Mouse (Mus musculus) CH12.LX (cell line): ENCODE data around the gene F2rl1. TPM values are rescaled to one million over a fixed set of nuclear protein-coding genes. Genes with fewer than 3 reads are reported as not detected.

Experiments
- DNase-seq: peaks from one replicate; pipeline ENCODE4 v3.0.0-alpha.2; 2013; ENCODE audit errors: extremely low read depth
- H3K27ac ChIP-seq: 2 replicates; pipeline ENCODE4 v1.5.1; 2012; ENCODE audit warnings: low read depth, mild to moderate bottlenecking, control low read depth, moderate library complexity; ENCODE audit not compliant: insufficient read depth
- H3K27me3 ChIP-seq: replicated peaks from 2 replicates; pipeline ENCODE3; 2012; ENCODE audit warnings: inconsistent platforms
- H3K36me3 ChIP-seq, 2 experiments: replicated peaks in 1 of 2; 2 replicates each; pipeline versions ENCODE3 to v1.6.1; 2012; ENCODE audit warnings: inconsistent platforms in 1 of 2, low read length in 1 of 2, mild to moderate bottlenecking in 1 of 2, mixed read lengths in 1 of 2, moderate library complexity in 1 of 2; ENCODE audit not compliant: control insufficient read depth in 1 of 2, insufficient read depth in 1 of 2
- H3K4me1 ChIP-seq, 2 experiments: 2 replicates each; pipeline ENCODE4 v1.6.1; 2012; ENCODE audit warnings: inconsistent platforms in 1 of 2, moderate library complexity in 1 of 2; ENCODE audit not compliant: insufficient read depth in 2 of 2, control insufficient read depth in 1 of 2
- H3K4me2 ChIP-seq: 2 replicates; pipeline ENCODE4 v1.6.1; 2012; ENCODE audit warnings: low read depth, mild to moderate bottlenecking, control low read depth; ENCODE audit not compliant: poor library complexity, insufficient read depth, severe bottlenecking
- H3K4me3 ChIP-seq, 3 experiments: fragments of 150-350 bp in 1 of 3; sonication (generic) in 1 of 3; replicated peaks in 1 of 3; 2 replicates each; pipeline versions ENCODE3 to v1.5.1; 2011 to 2012; ENCODE audit warnings: low read depth in 2 of 3, low read length in 2 of 3, mild to moderate bottlenecking in 2 of 3, moderate library complexity in 2 of 3, control low read depth in 1 of 3, improper control_type of control experiment in 1 of 3, inconsistent platforms in 1 of 3, mixed read lengths in 1 of 3; ENCODE audit not compliant: poor library complexity in 1 of 3
- H3K79me2 ChIP-seq: replicated peaks from 2 replicates; pipeline ENCODE4 v1.6.1; 2012; ENCODE audit warnings: mild to moderate bottlenecking, moderate library complexity; ENCODE audit not compliant: control insufficient read depth, poor library complexity, insufficient read depth, severe bottlenecking; ENCODE audit errors: extremely low read depth
- H3K9ac ChIP-seq: 2 replicates; pipeline ENCODE4 v1.6.1; 2012; ENCODE audit warnings: low read depth, mild to moderate bottlenecking, control low read depth, moderate library complexity; ENCODE audit not compliant: insufficient read depth
- H3K9me3 ChIP-seq: replicated peaks from 2 replicates; pipeline ENCODE3; 2012; ENCODE audit warnings: low read length, inconsistent platforms, mixed read lengths
- BHLHE40 ChIP-seq: IDR thresholded peaks from 2 replicates; pipeline ENCODE4 v1.6.1; 2011; ENCODE audit warnings: mild to moderate bottlenecking, low read depth, low read length, improper control_type of control experiment
- CHD1 ChIP-seq: IDR thresholded peaks from 2 replicates; pipeline ENCODE4 v1.6.1; 2012; ENCODE audit warnings: low read depth, low read length, improper control_type of control experiment, inconsistent platforms
- CTCF ChIP-seq, 2 experiments: IDR thresholded peaks in 1 of 2; conservative IDR thresholded peaks in 1 of 2; 2 replicates each; pipeline ENCODE4 v1.5.1; 2011 to 2012; ENCODE audit warnings: low read depth in 2 of 2, low read length in 2 of 2, improper control_type of control experiment in 1 of 2, inconsistent platforms in 1 of 2, mild to moderate bottlenecking in 1 of 2, moderate library complexity in 1 of 2
- E2F4 ChIP-seq: IDR thresholded peaks from 2 replicates; pipeline ENCODE4 v1.6.1; 2011; ENCODE audit warnings: low read depth, low read length, improper control_type of control experiment; ENCODE audit not compliant: insufficient replicate concordance
- EP300 ChIP-seq: IDR thresholded peaks from 2 replicates; pipeline ENCODE4 v1.6.1; 2011; ENCODE audit warnings: low read length, improper control_type of control experiment
- ETS1 ChIP-seq: conservative IDR thresholded peaks from 2 replicates; pipeline ENCODE4 v1.6.1; 2012; ENCODE audit warnings: low read depth, mild to moderate bottlenecking, inconsistent platforms, low read length, improper control_type of control experiment, moderate library complexity
- GABPA ChIP-seq: IDR thresholded peaks from 2 replicates; pipeline ENCODE4 v1.6.1; 2012; ENCODE audit warnings: low read depth, low read length, improper control_type of control experiment, inconsistent platforms; ENCODE audit not compliant: insufficient replicate concordance
- JUN ChIP-seq: IDR thresholded peaks from 2 replicates; pipeline ENCODE4 v1.6.1; 2011; ENCODE audit warnings: low read depth, mild to moderate bottlenecking, low read length, improper control_type of control experiment, moderate library complexity; ENCODE audit not compliant: insufficient read depth
- JUND ChIP-seq: conservative IDR thresholded peaks from 2 replicates; pipeline ENCODE4 v1.6.1; 2011; ENCODE audit warnings: low read depth, low read length, improper control_type of control experiment
- KAT2A ChIP-seq: IDR thresholded peaks from 2 replicates; pipeline ENCODE4 v1.6.1; 2012; ENCODE audit warnings: low read length, improper control_type of control experiment, inconsistent platforms; ENCODE audit not compliant: insufficient replicate concordance
- MAFK ChIP-seq: IDR thresholded peaks from 2 replicates; pipeline ENCODE4 v1.6.1; 2011; ENCODE audit warnings: low read length, improper control_type of control experiment; ENCODE audit not compliant: insufficient replicate concordance
- MAX ChIP-seq: IDR thresholded peaks from 2 replicates; pipeline ENCODE4 v1.6.1; 2011; ENCODE audit warnings: low read length, improper control_type of control experiment
- MAZ ChIP-seq: IDR thresholded peaks from 2 replicates; pipeline ENCODE4 v1.6.1; 2012; ENCODE audit warnings: low read depth, mild to moderate bottlenecking, inconsistent platforms, low read length, improper control_type of control experiment, moderate library complexity
- MXI1 ChIP-seq: IDR thresholded peaks from 2 replicates; pipeline ENCODE4 v1.6.1; 2011; ENCODE audit warnings: mild to moderate bottlenecking, low read depth, low read length, improper control_type of control experiment
- MYC ChIP-seq: IDR thresholded peaks from 2 replicates; pipeline ENCODE4 v1.6.1; 2011; ENCODE audit warnings: low read depth, mild to moderate bottlenecking, improper control_type of control experiment, low read length
- NELFE ChIP-seq: IDR thresholded peaks from 2 replicates; pipeline ENCODE4 v1.6.1; 2011; ENCODE audit warnings: low read depth, low read length, improper control_type of control experiment
- NRF1 ChIP-seq: IDR thresholded peaks from 2 replicates; pipeline ENCODE4 v1.6.1; 2014; ENCODE audit warnings: low read depth, mild to moderate bottlenecking, inconsistent platforms, low read length, improper control_type of control experiment, moderate library complexity
- POLR2A ChIP-seq: IDR thresholded peaks from 2 replicates; pipeline ENCODE4 v1.6.1; 2011; ENCODE audit warnings: low read depth, mild to moderate bottlenecking, improper control_type of control experiment, low read length
- POLR2AphosphoS2 ChIP-seq: IDR thresholded peaks from 2 replicates; pipeline ENCODE4 v1.6.1; 2011; ENCODE audit warnings: low read depth, low read length, improper control_type of control experiment
- RAD21 ChIP-seq: IDR thresholded peaks from 2 replicates; pipeline ENCODE4 v1.6.1; 2011; ENCODE audit warnings: low read depth, mild to moderate bottlenecking, low read length, improper control_type of control experiment, moderate library complexity
- RCOR1 ChIP-seq: conservative IDR thresholded peaks from 2 replicates; pipeline ENCODE4 v1.6.1; 2012; ENCODE audit warnings: low read depth, mild to moderate bottlenecking, inconsistent platforms, low read length, improper control_type of control experiment
- SIN3A ChIP-seq: IDR thresholded peaks from 2 replicates; pipeline ENCODE4 v1.6.1; 2012; ENCODE audit warnings: low read length, improper control_type of control experiment, inconsistent platforms
- SMC3 ChIP-seq: IDR thresholded peaks from 2 replicates; pipeline ENCODE4 v1.6.1; 2011; ENCODE audit warnings: low read depth, low read length, improper control_type of control experiment
- USF1 ChIP-seq: IDR thresholded peaks from 2 replicates; pipeline ENCODE4 v1.6.1; 2014; ENCODE audit warnings: low read depth, mild to moderate bottlenecking, inconsistent platforms, low read length, improper control_type of control experiment
- ZMIZ1 ChIP-seq: IDR thresholded peaks from 2 replicates; pipeline ENCODE4 v1.6.1; 2012; ENCODE audit warnings: low read depth, mild to moderate bottlenecking, inconsistent platforms, low read length, improper control_type of control experiment
- ZNF384 ChIP-seq: IDR thresholded peaks from 2 replicates; pipeline ENCODE4 v1.6.1; 2012; ENCODE audit warnings: low read depth, low read length, improper control_type of control experiment, inconsistent platforms
- dilution Hi-C: fragments of 300-500 bp; cut with MboI; formaldehyde crosslinking; loops from 2 replicates; pipeline ENCODE4 v1.14.3; 2020; ENCODE audit warnings: low sequenced_read_pairs; ENCODE audit not compliant: extremely low pct_unique_long_range_greater_than_20kb, extremely low pct_ligation_motif_present
- in situ Hi-C: fragments of 300-500 bp; cut with MboI; formaldehyde crosslinking; loops from 3 replicates; pipeline ENCODE4 v1.14.3; 2019; ENCODE audit warnings: low sequenced_read_pairs, low pct_ligation_motif_present, low pct_unique_long_range_greater_than_20kb, mixed read lengths
- polyA plus RNA-seq: library from polyadenylated mRNA; unstranded; fragments of >175 nt; gene quantifications from 2 replicates; pipeline ENCODE4 v1.2.1, GENCODE M21; 2012; ENCODE audit warnings: low read depth; ENCODE audit not compliant: insufficient read length
- total RNA-seq, 2 experiments: library from RNA; depleted of rRNA; stranded (reverse); fragments of 300-350 nt in 1 of 2; fragments of >200 nt in 1 of 2; gene quantifications; 2 replicates each; pipeline ENCODE4 v1.2.3; 2012 to 2014

F2rl1 gene
- total and polyA plus RNA-seq, 3 experiments, result not detected

DNA sequence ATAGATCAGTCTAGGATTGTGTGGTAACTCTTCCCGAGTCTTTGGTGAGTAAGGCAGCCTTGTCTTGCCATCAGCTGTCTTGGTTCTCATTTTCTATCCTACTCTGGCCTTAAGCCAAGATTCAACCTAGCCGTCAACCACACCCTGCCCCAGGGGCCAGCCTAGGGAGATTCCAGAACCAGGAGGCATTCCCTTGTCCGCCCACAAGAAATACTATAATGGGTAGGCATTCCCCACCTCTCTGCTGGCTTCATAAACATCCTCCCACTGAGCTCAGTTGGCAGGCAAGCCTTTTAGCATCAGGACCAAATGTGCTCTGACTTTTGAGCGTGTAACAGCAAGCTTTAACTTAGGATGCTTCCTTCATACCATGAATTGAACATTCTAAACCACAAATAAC is 10.3 kb downstream of the F2rl1 start:
- Histone ChIP-seq H3K9me3 (no peaks in the 10 kb centered on the region), H3K4me1 (peaks cover 11 to 15% of the 10 kb centered on the region in 2 experiments), H3K4me2 (no peak overlapping the region), H3K36me3 (no peaks in the 10 kb centered on the region), H3K27me3 (peaks cover 2% of the 10 kb centered on the region), H3K9ac (no peak overlapping the region), H3K79me2 (no peaks in the 10 kb centered on the region), H3K4me3 (no peak overlapping the region), H3K27ac (no peak overlapping the region)
- dilution Hi-C loops, result no loop called here
- no peak for DNase-seq
- in situ Hi-C loops, result no loop called here
- no peak for TF ChIP-seq RAD21
- no peak for TF ChIP-seq E2F4
- TF ChIP-seq GABPA, result no peak
- no peak for TF ChIP-seq KAT2A
- TF ChIP-seq CTCF (conservative IDR thresholded peaks at IDR 0.05 in 1 of 2, IDR thresholded peaks at IDR 0.05 in 1 of 2; ENCODE audit: low read depth in 2 of 2, low read length in 2 of 2), result no peak
- no peak for TF ChIP-seq POLR2A
- no peak for TF ChIP-seq MAX
- TF ChIP-seq ETS1, result no peak
- no peak for TF ChIP-seq SMC3
- TF ChIP-seq MXI1, result no peak
- TF ChIP-seq MYC, result no peak
- no peak for TF ChIP-seq JUN
- TF ChIP-seq RCOR1, result no peak
- TF ChIP-seq JUND, result no peak
- TF ChIP-seq SIN3A, result no peak
- no peak for TF ChIP-seq NELFE
- TF ChIP-seq MAFK, result no peak
- TF ChIP-seq NRF1, result no peak

- in situ Hi-C loops (no loop called here), dilution Hi-C loops (no loop called here)
- no peak for DNase-seq
- Histone ChIP-seq H3K9me3 (no peaks in the 10 kb centered on the region), H3K4me1 (peaks cover 4 to 7% of the 10 kb centered on the region in 2 experiments; a peak in 3 of 4 replicates), H3K4me3 (no peak overlapping the region), H3K4me2 (no peak overlapping the region), H3K27me3 (peaks cover 2% of the 10 kb centered on the region), H3K79me2 (no peaks in the 10 kb centered on the region), H3K36me3 (no peaks in the 10 kb centered on the region), H3K27ac (no peak overlapping the region), H3K9ac (no peak overlapping the region)
- no peak for TF ChIP-seq GABPA
- TF ChIP-seq CHD1, result no peak
- no peak for TF ChIP-seq MAZ
- TF ChIP-seq POLR2AphosphoS2, result no peak
- TF ChIP-seq NRF1, result no peak
- no peak for TF ChIP-seq RAD21
- no peak for TF ChIP-seq MYC
- TF ChIP-seq EP300, result no peak
- no peak for TF ChIP-seq JUN
- TF ChIP-seq E2F4, result no peak
- TF ChIP-seq BHLHE40, result no peak
- no peak for TF ChIP-seq ZMIZ1
- no peak for TF ChIP-seq ETS1
- TF ChIP-seq KAT2A, result no peak
- TF ChIP-seq USF1, result no peak
- no peak for TF ChIP-seq ZNF384
- no peak for TF ChIP-seq JUND
Observed at GRCm38 (mm10) chr13:95510054-95510453, 15.0 kb downstream of the F2rl1 start.
